Mouse (Mus musculus) midbrain, postnatal 0 days (tissue): ENCODE data around the gene Coq2. TPM values are rescaled to one million over a fixed set of nuclear protein-coding genes. Genes with fewer than 3 reads are reported as not detected.

Experiments
- ATAC-seq: fragments of 200-750 bp; cut with Nextera tagmentation; 2 replicates; pipeline ENCODE4 v1.8.0; 2017; ENCODE audit warnings: moderate number of reproducible peaks, mild to moderate bottlenecking, moderate TSS enrichment, moderate library complexity; ENCODE audit not compliant: low FRiP score
- DNase-seq: peaks from one replicate; pipeline ENCODE4 v3.0.0-alpha.2; 2015; ENCODE audit warnings: low spot score
- H3K27ac ChIP-seq: fragments of 300-500 bp; sonication (generic); 2 replicates; pipeline ENCODE4 v1.5.1; 2014; ENCODE audit warnings: low read depth, mild to moderate bottlenecking, low read length, mixed read lengths
- H3K27me3 ChIP-seq: fragments of 300-500 bp; sonication (generic); 2 replicates; pipeline ENCODE4 v1.6.1; 2014; ENCODE audit warnings: low read length, control low read depth, mixed read lengths; ENCODE audit not compliant: insufficient read depth
- H3K36me3 ChIP-seq: fragments of 300-500 bp; sonication (generic); 2 replicates; pipeline ENCODE4 v1.6.1; 2014; ENCODE audit warnings: low read length, control low read depth, mixed read lengths; ENCODE audit not compliant: insufficient read depth
- H3K4me1 ChIP-seq: fragments of 300-500 bp; sonication (generic); 2 replicates; pipeline ENCODE4 v1.6.1; 2014; ENCODE audit warnings: mild to moderate bottlenecking, control low read depth, antibody characterized with exemption, low read length, mixed read lengths; ENCODE audit not compliant: insufficient read depth
- H3K4me2 ChIP-seq: fragments of 300-500 bp; sonication (generic); 2 replicates; pipeline ENCODE4 v1.6.1; 2014; ENCODE audit warnings: low read depth, mild to moderate bottlenecking, low read length, mixed read lengths; ENCODE audit not compliant: poor library complexity, severe bottlenecking
- H3K4me3 ChIP-seq: fragments of 300-500 bp; sonication (generic); 2 replicates; pipeline ENCODE4 v1.5.1; 2014; ENCODE audit warnings: low read depth, mild to moderate bottlenecking, low read length, moderate library complexity
- H3K9ac ChIP-seq: fragments of 300-500 bp; sonication (generic); replicated peaks from 2 replicates; pipeline ENCODE4 v1.6.1; 2014; ENCODE audit warnings: mild to moderate bottlenecking, low read length, moderate library complexity, mixed read lengths; ENCODE audit not compliant: poor library complexity, severe bottlenecking
- H3K9me3 ChIP-seq: fragments of 300-500 bp; sonication (generic); 2 replicates; pipeline ENCODE4 v1.6.1; 2016; ENCODE audit warnings: low read length, control low read depth
- CTCF ChIP-seq: IDR thresholded peaks from 2 replicates; pipeline ENCODE4 v1.5.1; 2016; ENCODE audit warnings: antibody characterized with exemption, mild to moderate bottlenecking
- WGBS: fragments of 180-500 bp; shearing (Covaris S2); extraction: QIAGEN DNeasy Blood & Tissue Kit; methylation state at CpG from one replicate; pipeline ENCODE4 v1.1.7; 2014; 5-methylcytosine and 5-hydroxymethylcytosine counted together
- polyA plus RNA-seq: library from polyadenylated mRNA; unstranded; fragments of >200 nt; fragmentation: Nextera tagmentation; extraction: Ambion mirVana; gene quantifications from 2 replicates; pipeline ENCODE4 v1.2.1, GENCODE M21; 2015
- total RNA-seq: library from RNA; depleted of rRNA; stranded (reverse); fragments of >200 nt; gene quantifications from 2 replicates; pipeline ENCODE4 v1.2.3, GENCODE M21; 2014

The Coq2 gene
- total and polyA plus RNA-seq, 2 experiments from 2014 or later, result 68.2 to 96.0 TPM

DNA sequence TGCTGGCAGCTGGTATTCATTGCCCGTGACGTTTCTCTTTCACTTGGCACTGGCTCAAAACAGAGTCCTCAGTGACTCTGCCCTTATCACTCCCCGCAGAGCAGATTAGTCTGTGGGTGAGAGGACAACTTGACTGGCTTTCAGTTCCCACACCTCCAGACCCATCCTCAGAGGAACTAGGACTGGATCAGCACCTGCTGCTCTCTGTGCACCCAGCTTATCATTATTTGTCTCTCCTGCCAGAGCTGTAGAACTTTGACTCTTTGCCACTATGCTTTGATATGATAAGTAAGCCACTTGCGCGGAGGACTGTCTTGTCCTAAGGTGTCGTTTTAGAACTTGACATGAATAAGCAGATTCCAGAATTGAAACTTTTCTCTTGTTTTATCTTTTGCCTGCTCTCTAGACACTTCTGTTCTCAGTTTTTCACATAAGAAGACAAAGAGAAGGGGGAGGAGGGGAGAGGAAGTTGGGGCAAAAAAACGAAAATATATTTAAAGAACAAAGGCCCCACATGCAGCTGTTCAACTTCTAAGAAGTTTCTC lies 30.9 kb downstream of the Coq2 start:
- ATAC-seq (no peak), DNase-seq (no peak)
- H3K27me3 ChIP-seq, result no peaks in the 10 kb centered on the region
- no peak overlapping the region for H3K27ac ChIP-seq
- TF ChIP-seq CTCF, result no peak
- H3K9me3 ChIP-seq, result no peaks in the 10 kb centered on the region
- no peak overlapping the region for H3K4me2 ChIP-seq
- no peaks in the 10 kb centered on the region for H3K4me1 ChIP-seq
- 67% methylated on average over 7 of the region's 7 CpGs for WGBS
- H3K9ac ChIP-seq, result no peak overlapping the region
- no peak overlapping the region for H3K4me3 ChIP-seq
- H3K36me3 ChIP-seq, result no peaks in the 10 kb centered on the region

DNA sequence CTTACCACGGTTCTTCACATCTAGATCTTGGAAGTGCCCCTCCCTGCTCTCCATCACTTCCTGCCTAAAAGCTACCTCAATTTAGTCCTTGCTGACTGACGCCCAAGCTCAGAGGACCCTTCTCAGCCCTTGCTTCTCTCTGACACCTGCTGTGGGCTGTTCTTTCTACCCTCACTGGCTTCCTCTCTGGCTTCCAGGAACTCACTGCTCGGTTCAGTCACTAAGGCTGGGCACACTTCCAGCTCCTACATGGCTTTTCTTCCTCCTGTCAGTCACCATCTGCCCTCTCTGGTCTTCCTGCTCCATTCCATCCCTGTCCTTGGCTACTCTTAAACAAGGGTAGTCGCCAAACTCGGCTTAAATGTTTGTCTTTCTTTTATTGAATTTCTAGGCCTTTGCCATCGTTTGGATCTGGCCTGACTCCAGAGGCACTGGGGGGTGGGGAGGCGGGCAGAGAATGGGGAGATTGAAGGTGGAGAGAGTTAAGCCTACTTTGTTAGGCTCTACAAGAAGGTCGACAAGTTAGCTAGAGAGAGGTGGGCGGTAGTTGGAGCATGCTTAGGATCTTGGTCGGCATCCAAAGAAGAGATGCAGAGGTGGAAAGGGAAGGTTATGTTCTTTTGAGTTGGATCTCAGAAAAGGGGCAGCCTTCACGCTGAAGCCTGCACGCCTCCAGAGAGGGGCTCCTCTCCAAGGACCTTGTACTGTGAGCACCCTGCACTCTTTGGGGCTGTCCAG lies 31.5 kb downstream of the Coq2 start:
- no peak for TF ChIP-seq CTCF
- Histone ChIP-seq H3K27me3 (no peaks in the 10 kb centered on the region), H3K4me3 (no peak overlapping the region), H3K4me2 (no peak overlapping the region), H3K4me1 (no peaks in the 10 kb centered on the region), H3K9me3 (no peaks in the 10 kb centered on the region), H3K9ac (no peak overlapping the region), H3K36me3 (no peaks in the 10 kb centered on the region), H3K27ac (no peak overlapping the region)
- peak; percentile 60 for DNase-seq
- no peak for ATAC-seq
- 72% methylated on average over 12 of the region's 12 CpGs for WGBS

GRCm38 (mm10) chr5:100642316-100642715 lies 32.6 kb downstream of the Coq2 start:
- Histone ChIP-seq H3K4me3 (no peak overlapping the region), H3K4me2 (no peak overlapping the region), H3K9me3 (no peaks in the 10 kb centered on the region), H3K27me3 (no peaks in the 10 kb centered on the region), H3K9ac (no peak overlapping the region), H3K4me1 (no peaks in the 10 kb centered on the region), H3K36me3 (no peaks in the 10 kb centered on the region), H3K27ac (no peak overlapping the region)
- WGBS, result 84% methylated on average over 5 of the region's 5 CpGs
- ATAC-seq, result no peak
- no peak for TF ChIP-seq CTCF
- no peak for DNase-seq

DNA sequence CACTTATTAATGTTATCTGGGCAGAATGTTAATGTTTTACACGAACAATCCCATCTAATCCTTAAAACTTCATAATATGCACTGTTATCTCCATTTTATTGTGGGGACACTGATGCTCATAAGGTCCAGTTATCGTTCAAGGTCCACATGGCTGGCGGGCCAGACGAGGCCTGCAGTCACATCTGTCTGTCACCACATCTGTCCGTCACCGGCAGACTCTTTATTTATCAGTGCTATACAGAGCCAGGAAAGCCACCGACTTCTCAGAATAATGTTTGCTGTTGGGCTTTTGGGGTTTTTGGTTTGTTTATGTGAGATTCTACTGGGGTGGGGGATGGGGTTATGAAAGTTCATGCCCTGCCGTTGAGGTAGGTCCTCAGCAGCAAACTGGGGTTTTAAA lies 36.5 kb downstream of the Coq2 start:
- DNase-seq (no peak), ATAC-seq (no peak)
- Histone ChIP-seq H3K4me1 (no peaks in the 10 kb centered on the region), H3K9ac (no peak overlapping the region), H3K4me2 (no peak overlapping the region), H3K27me3 (no peaks in the 10 kb centered on the region), H3K9me3 (no peaks in the 10 kb centered on the region), H3K36me3 (no peaks in the 10 kb centered on the region), H3K27ac (no peak overlapping the region), H3K4me3 (no peak overlapping the region)
- no peak for TF ChIP-seq CTCF
- 89% methylated on average over 8 of the region's 8 CpGs for WGBS

GRCm38 (mm10) chr5:100636794-100637544 lies 38.0 kb downstream of the Coq2 start:
- H3K4me1 ChIP-seq, result no peaks in the 10 kb centered on the region
- H3K27me3 ChIP-seq, result no peaks in the 10 kb centered on the region
- no peak overlapping the region for H3K4me2 ChIP-seq
- no peak overlapping the region for H3K9ac ChIP-seq
- no peak for ATAC-seq
- no peak overlapping the region for H3K4me3 ChIP-seq
- no peak overlapping the region for H3K27ac ChIP-seq
- H3K9me3 ChIP-seq, result no peaks in the 10 kb centered on the region
- H3K36me3 ChIP-seq, result no peaks in the 10 kb centered on the region
- no peak for DNase-seq
- WGBS, result 76% methylated on average over 8 of the region's 8 CpGs
- no peak for TF ChIP-seq CTCF

DNA sequence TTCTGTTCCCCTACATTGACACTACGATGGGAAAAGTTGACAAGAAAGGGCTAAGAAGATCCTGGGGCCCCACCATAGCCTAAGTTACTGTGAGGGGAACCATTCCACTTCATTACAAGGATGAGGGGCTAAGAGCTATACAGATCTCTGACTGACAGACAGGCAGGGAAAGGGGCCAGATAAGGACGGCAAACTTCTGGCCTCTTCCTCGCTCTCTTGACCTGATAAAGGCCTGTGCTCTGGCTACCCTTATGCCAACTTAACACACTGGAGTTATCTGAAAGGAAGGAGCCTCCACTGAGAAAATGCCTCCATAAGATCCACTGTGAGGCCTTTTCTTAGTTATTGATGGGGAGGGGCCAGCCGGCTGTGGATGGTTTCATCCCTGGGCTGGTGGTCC lies 39.0 kb downstream of the Coq2 start:
- Histone ChIP-seq H3K36me3 (no peaks in the 10 kb centered on the region), H3K4me1 (no peaks in the 10 kb centered on the region), H3K4me3 (no peak overlapping the region), H3K27ac (no peak overlapping the region), H3K4me2 (no peak overlapping the region), H3K9ac (no peak overlapping the region), H3K9me3 (no peaks in the 10 kb centered on the region), H3K27me3 (no peaks in the 10 kb centered on the region)
- DNase-seq (no peak), ATAC-seq (no peak)
- TF ChIP-seq CTCF, result no peak
- 91% methylated on average over 4 of the region's 4 CpGs for WGBS
